Mouse (Mus musculus) spleen, postnatal 4 days (tissue): ENCODE measurements around the gene Ror2.

ENCODE experiments used
- DNase-seq, 2 experiments: peaks; one replicate each; pipeline ENCODE4 v3.0.0; 2022; ENCODE audit warnings: low spot score in 2 of 2

Gene Ror2

GRCm38 (mm10) chr13:53274771-53275170 is 11.2 kb downstream of the Ror2 start:
- DNase-seq: no peak

GRCm38 (mm10) chr13:53271595-53271994 is 14.3 kb downstream of the Ror2 start:
- DNase-seq: no peak

- no peak for DNase-seq
Measured at GRCm38 (mm10) chr13:53270549-53270948, 15.4 kb downstream of the Ror2 start.

GRCm38 (mm10) chr13:53268541-53268940 is 17.4 kb downstream of the Ror2 start:
- DNase-seq: no peak

GRCm38 (mm10) chr13:53267849-53268248 is 18.1 kb downstream of the Ror2 start:
- no peak for DNase-seq

GRCm38 (mm10) chr13:53267155-53267554 is 18.8 kb downstream of the Ror2 start:
- no peak for DNase-seq

- no peak for DNase-seq
Measured at GRCm38 (mm10) chr13:53266543-53266951, 19.4 kb downstream of the Ror2 start.

GRCm38 (mm10) chr13:53264896-53265295 is 21.0 kb downstream of the Ror2 start:
- no peak for DNase-seq

- no peak for DNase-seq
Measured at GRCm38 (mm10) chr13:53262509-53263250, 23.2 kb downstream of the Ror2 start.

GRCm38 (mm10) chr13:53261106-53261771 is 24.7 kb downstream of the Ror2 start:
- no peak for DNase-seq

GRCm38 (mm10) chr13:53258943-53259342 is 27.0 kb downstream of the Ror2 start:
- DNase-seq: no peak

- no peak for DNase-seq
Measured at GRCm38 (mm10) chr13:53258497-53258896, 27.4 kb downstream of the Ror2 start.

- DNase-seq: no peak
Measured at GRCm38 (mm10) chr13:53253255-53253654, 32.7 kb downstream of the Ror2 start.

GRCm38 (mm10) chr13:53248586-53249401 is 37.1 kb downstream of the Ror2 start:
- DNase-seq: no peak

GRCm38 (mm10) chr13:53248080-53248479 is 37.8 kb downstream of the Ror2 start:
- no peak for DNase-seq

GRCm38 (mm10) chr13:53247175-53247574 is 38.7 kb downstream of the Ror2 start:
- no peak for DNase-seq

- no peak for DNase-seq
Measured at GRCm38 (mm10) chr13:53244151-53244550, 41.8 kb downstream of the Ror2 start.

GRCm38 (mm10) chr13:53237455-53237854 is 48.5 kb downstream of the Ror2 start:
- DNase-seq: no peak

- DNase-seq: no peak
Measured at GRCm38 (mm10) chr13:53236434-53237401, 49.2 kb downstream of the Ror2 start.

GRCm38 (mm10) chr13:53235953-53236352 is 50.0 kb downstream of the Ror2 start:
- no peak for DNase-seq

GRCm38 (mm10) chr13:53234844-53235243 is 51.1 kb downstream of the Ror2 start:
- no peak for DNase-seq
